Mouse (Mus musculus) common myeloid progenitor, adult 5-6 weeks (primary cell): Measurements from ENCODE around the gene Rwdd2b. TPM values are rescaled to one million over a fixed set of nuclear protein-coding genes. Genes with fewer than 3 reads are reported as not detected.
A peak's percentile ranks its signal among the peaks of the same experiment; 100 is the strongest.

Experiments
- ATAC-seq: replicated peaks from 2 replicates; pipeline ENCODE4 v1.8.0; 2016; ENCODE audit warnings: low read depth, mild to moderate bottlenecking, moderate TSS enrichment, inconsistent platforms; ENCODE audit not compliant: poor library complexity, severe bottlenecking
- total RNA-seq: library from RNA; stranded (forward); fragments of 200-1000, 187-1606 nt; gene quantifications from 2 replicates; pipeline ENCODE4 v1.2.3, GENCODE M21; 2017

Rwdd2b gene
- total RNA-seq, result 12.3 and 16.1 TPM in 2 replicates

- peak; percentile 94 for ATAC-seq
These were observed at the start of gene Rwdd2b for GRCm38 (mm10) chr16:87440184-87440686. Rwdd2b (minus strand) TSS chr16:87440573.

- ATAC-seq, result no peak
These were observed 48.2 kb upstream of the Rwdd2b start for GRCm38 (mm10) chr16:87488605-87489004.

GRCm38 (mm10) chr16:87486739-87487138 lies 46.4 kb upstream of the Rwdd2b start:
- no peak for ATAC-seq

- 0 out of 2 replicates have a peak, but pooled peaks have one; percentile 29 for ATAC-seq
These were observed 44.0 kb upstream of the Rwdd2b start for GRCm38 (mm10) chr16:87484367-87484766.

GRCm38 (mm10) chr16:87470579-87470978 lies 30.2 kb upstream of the Rwdd2b start:
- no peak for ATAC-seq

- ATAC-seq, result no peak
These were observed 18.4 kb upstream of the Rwdd2b start for GRCm38 (mm10) chr16:87458752-87459151.

GRCm38 (mm10) chr16:87455180-87455611 lies 14.8 kb upstream of the Rwdd2b start:
- ATAC-seq, result peak; percentile 33

GRCm38 (mm10) chr16:87454419-87455179 lies 14.2 kb upstream of the Rwdd2b start, which contains the start of gene Usp16:
Usp16 (plus strand) TSS chr16:87454703.
- peak; percentile 98 for ATAC-seq

GRCm38 (mm10) chr16:87453226-87453625 lies 12.9 kb upstream of the Rwdd2b start:
- no peak for ATAC-seq

- no peak for ATAC-seq
These were observed 5.2 kb upstream of the Rwdd2b start for GRCm38 (mm10) chr16:87445528-87445927.

- no peak for ATAC-seq
These were observed 4.7 kb upstream of the Rwdd2b start for GRCm38 (mm10) chr16:87445110-87445509.

GRCm38 (mm10) chr16:87444071-87444470 lies 3.7 kb upstream of the Rwdd2b start:
- no peak for ATAC-seq

GRCm38 (mm10) chr16:87443245-87443644 lies 2.9 kb upstream of the Rwdd2b start:
- no peak for ATAC-seq

- no peak for ATAC-seq
These were observed 1.9 kb upstream of the Rwdd2b start for GRCm38 (mm10) chr16:87442291-87442690.

- ATAC-seq, result peak; percentile 64
These were observed 716 bp upstream of the Rwdd2b start for GRCm38 (mm10) chr16:87441089-87441488.

- no peak for ATAC-seq
These were observed 1.7 kb downstream of the Rwdd2b start for GRCm38 (mm10) chr16:87438697-87439096.

- ATAC-seq, result no peak
These were observed 3.3 kb downstream of the Rwdd2b start for GRCm38 (mm10) chr16:87437096-87437495.

GRCm38 (mm10) chr16:87435411-87436205 lies 4.8 kb downstream of the Rwdd2b start:
- ATAC-seq, result no peak

- no peak for ATAC-seq
These were observed 5.4 kb downstream of the Rwdd2b start for GRCm38 (mm10) chr16:87434946-87435345.

- ATAC-seq, result no peak
These were observed 6.1 kb downstream of the Rwdd2b start for GRCm38 (mm10) chr16:87434266-87434665.
